Mouse (Mus musculus): ENCODE measurements around the gene Gm8122.
"Not testable (repeated sequence)": the region's sequence is repeated elsewhere in the genome, so short reads cannot be mapped to it uniquely, and the experiment has no call there.

GRCm38 (mm10) chr14:43237769-43238168, 2.7 kb upstream of the Gm8122 start:
- not testable (repeated sequence) for TF ChIP-seq CTCF (IDR thresholded peaks at IDR 0.05); POLR2A (IDR thresholded peaks at IDR 0.05; ENCODE audit: insufficient read depth, low read depth, low read length); EP300 (IDR thresholded peaks at IDR 0.05; ENCODE audit: insufficient read depth, low read depth, low read length)

Data from heart, adult 2 months (tissue).